Mouse (Mus musculus) hindbrain, embryonic 15.5 days (tissue): ENCODE results near the gene Itgb6. TPM values are rescaled to one million over a fixed set of nuclear protein-coding genes. Genes with fewer than 3 reads are reported as not detected.

ENCODE experiments used
- ATAC-seq: fragments of 200-750 bp; cut with Nextera tagmentation; 2 replicates; pipeline ENCODE4 v1.8.0; 2017; ENCODE audit warnings: low read depth, moderate number of reproducible peaks, moderate TSS enrichment; ENCODE audit not compliant: low FRiP score
- H3K27ac ChIP-seq: fragments of 300-500 bp; sonication (generic); replicated peaks from 2 replicates; pipeline ENCODE4 v1.5.1; 2015; ENCODE audit warnings: mild to moderate bottlenecking, inconsistent platforms
- H3K27me3 ChIP-seq: fragments of 300-500 bp; sonication (generic); 2 replicates; pipeline ENCODE4 v1.6.1; 2015; ENCODE audit warnings: control low read depth, inconsistent platforms
- H3K36me3 ChIP-seq: fragments of 300-500 bp; sonication (generic); 2 replicates; pipeline ENCODE4 v1.6.1; 2015; ENCODE audit warnings: control low read depth, inconsistent platforms
- H3K4me1 ChIP-seq: fragments of 300-500 bp; sonication (generic); replicated peaks from 2 replicates; pipeline ENCODE4 v1.6.1; 2015; ENCODE audit warnings: control low read depth, inconsistent platforms
- H3K4me2 ChIP-seq: fragments of 300-500 bp; sonication (generic); 2 replicates; pipeline ENCODE4 v1.6.1; 2015; ENCODE audit warnings: moderate library complexity, mild to moderate bottlenecking, inconsistent platforms
- H3K4me3 ChIP-seq: fragments of 300-500 bp; sonication (generic); 2 replicates; pipeline ENCODE4 v1.5.1; 2015; ENCODE audit warnings: mild to moderate bottlenecking, inconsistent platforms
- H3K9ac ChIP-seq: fragments of 300-500 bp; sonication (generic); 2 replicates; pipeline ENCODE4 v1.6.1; 2015; ENCODE audit warnings: inconsistent platforms
- H3K9me3 ChIP-seq: fragments of 300-500 bp; sonication (generic); 2 replicates; pipeline ENCODE4 v1.6.1; 2016; ENCODE audit warnings: control low read depth, inconsistent platforms
- WGBS: fragments of 180-500 bp; shearing (Covaris S2); methylation state at CpG from one replicate; pipeline ENCODE4 v1.1.7; 2015; 5-methylcytosine and 5-hydroxymethylcytosine counted together
- polyA plus RNA-seq: library from polyadenylated mRNA; unstranded; fragments of >200 nt; fragmentation: Nextera tagmentation; extraction: Ambion mirVana; gene quantifications from 2 replicates; pipeline ENCODE4 v1.2.1, GENCODE M21; 2015

Itgb6 gene
- polyA plus RNA-seq, 1 experiment from 2014 or later: not detected

GRCm38 (mm10) chr2:60636038-60636437, 86.4 kb downstream of the Itgb6 start:
- no peaks in the 10 kb centered on the region for H3K36me3 ChIP-seq
- H3K4me3 ChIP-seq: no peak overlapping the region
- no peak overlapping the region for H3K9ac ChIP-seq
- no peak overlapping the region for H3K27ac ChIP-seq
- peaks cover 12% of the 10 kb centered on the region for H3K4me1 ChIP-seq
- no peak for ATAC-seq
- 70% methylated on average over 6 of the region's 6 CpGs for WGBS
- H3K4me2 ChIP-seq: no peak overlapping the region
- no peaks in the 10 kb centered on the region for H3K27me3 ChIP-seq
- no peaks in the 10 kb centered on the region for H3K9me3 ChIP-seq

GRCm38 (mm10) chr2:60632791-60633190, 89.7 kb downstream of the Itgb6 start:
- Histone ChIP-seq H3K4me2 (no peak overlapping the region), H3K27ac (no peak overlapping the region), H3K27me3 (no peaks in the 10 kb centered on the region), H3K4me1 (peaks cover 12% of the 10 kb centered on the region), H3K36me3 (no peaks in the 10 kb centered on the region), H3K4me3 (no peak overlapping the region), H3K9me3 (no peaks in the 10 kb centered on the region), H3K9ac (no peak overlapping the region)
- WGBS: 84% methylated on average over 2 of the region's 2 CpGs
- no peak for ATAC-seq

- Histone ChIP-seq H3K4me3 (no peak overlapping the region), H3K27ac (no peak overlapping the region), H3K4me2 (no peak overlapping the region), H3K36me3 (no peaks in the 10 kb centered on the region), H3K4me1 (no peaks in the 10 kb centered on the region), H3K9me3 (no peaks in the 10 kb centered on the region), H3K9ac (no peak overlapping the region), H3K27me3 (no peaks in the 10 kb centered on the region)
- 61% methylated on average over 2 of the region's 2 CpGs for WGBS
- no peak for ATAC-seq
Observed at GRCm38 (mm10) chr2:60630304-60630703, 92.1 kb downstream of the Itgb6 start.

- 87% methylated on average over 4 of the region's 4 CpGs for WGBS
Observed at GRCm38 (mm10) chr2:60627952-60628351, 94.5 kb downstream of the Itgb6 start.

GRCm38 (mm10) chr2:60627515-60627914, 94.9 kb downstream of the Itgb6 start:
- Histone ChIP-seq H3K27me3 (no peaks in the 10 kb centered on the region), H3K27ac (no peak overlapping the region), H3K36me3 (no peaks in the 10 kb centered on the region), H3K9me3 (no peaks in the 10 kb centered on the region), H3K4me3 (no peak overlapping the region), H3K4me2 (no peak overlapping the region), H3K4me1 (no peaks in the 10 kb centered on the region), H3K9ac (no peak overlapping the region)
- ATAC-seq: no peak
- WGBS: 80% methylated on average over 10 of the region's 10 CpGs

More at GRCm38 (mm10) chr2:60627952-60628351, 94.5 kb downstream of the Itgb6 start:
- no peak for ATAC-seq
- Histone ChIP-seq H3K9ac (no peak overlapping the region), H3K27me3 (no peaks in the 10 kb centered on the region), H3K4me1 (no peaks in the 10 kb centered on the region), H3K36me3 (no peaks in the 10 kb centered on the region), H3K9me3 (no peaks in the 10 kb centered on the region), H3K4me3 (no peak overlapping the region), H3K4me2 (no peak overlapping the region), H3K27ac (no peak overlapping the region)

GRCm38 (mm10) chr2:60625766-60626165, 96.7 kb downstream of the Itgb6 start:
- 52% methylated on average over 2 of the region's 2 CpGs for WGBS
- Histone ChIP-seq H3K9ac (no peak overlapping the region), H3K4me2 (no peak overlapping the region), H3K36me3 (no peaks in the 10 kb centered on the region), H3K4me3 (no peak overlapping the region), H3K27me3 (no peaks in the 10 kb centered on the region), H3K27ac (no peak overlapping the region), H3K4me1 (no peaks in the 10 kb centered on the region), H3K9me3 (no peaks in the 10 kb centered on the region)
- ATAC-seq: no peak

GRCm38 (mm10) chr2:60622161-60622560, 100.3 kb downstream of the Itgb6 start:
- Histone ChIP-seq H3K4me3 (no peak overlapping the region), H3K4me2 (no peak overlapping the region), H3K4me1 (no peaks in the 10 kb centered on the region), H3K27ac (no peak overlapping the region), H3K9me3 (no peaks in the 10 kb centered on the region), H3K9ac (no peak overlapping the region), H3K27me3 (no peaks in the 10 kb centered on the region), H3K36me3 (no peaks in the 10 kb centered on the region)
- no peak for ATAC-seq
- WGBS: 85% methylated on average over 7 of the region's 7 CpGs

- no peaks in the 10 kb centered on the region for H3K36me3 ChIP-seq
- H3K27me3 ChIP-seq: no peaks in the 10 kb centered on the region
- H3K27ac ChIP-seq: no peak overlapping the region
- H3K4me1 ChIP-seq: no peaks in the 10 kb centered on the region
- ATAC-seq: no peak
- H3K4me2 ChIP-seq: no peak overlapping the region
- no peaks in the 10 kb centered on the region for H3K9me3 ChIP-seq
- H3K4me3 ChIP-seq: no peak overlapping the region
- H3K9ac ChIP-seq: no peak overlapping the region
- 97% methylated on average over 7 of the region's 7 CpGs for WGBS
Observed at GRCm38 (mm10) chr2:60614758-60615157, 107.7 kb downstream of the Itgb6 start.

GRCm38 (mm10) chr2:60613857-60614228, 108.6 kb downstream of the Itgb6 start:
- WGBS: 73% methylated on average over 3 of the region's 3 CpGs
- Histone ChIP-seq H3K36me3 (no peaks in the 10 kb centered on the region), H3K9ac (no peak overlapping the region), H3K4me2 (no peak overlapping the region), H3K4me3 (no peak overlapping the region), H3K27me3 (no peaks in the 10 kb centered on the region), H3K9me3 (no peaks in the 10 kb centered on the region), H3K27ac (no peak overlapping the region), H3K4me1 (no peaks in the 10 kb centered on the region)
- ATAC-seq: no peak

GRCm38 (mm10) chr2:60612906-60613856, 109.3 kb downstream of the Itgb6 start:
- H3K9ac ChIP-seq: no peak overlapping the region
- no peak for ATAC-seq
- 70% methylated on average over 15 of the region's 15 CpGs for WGBS

GRCm38 (mm10) chr2:60611622-60612021, 110.8 kb downstream of the Itgb6 start:
- Histone ChIP-seq H3K9me3 (no peaks in the 10 kb centered on the region), H3K9ac (no peak overlapping the region), H3K4me2 (no peak overlapping the region), H3K4me1 (no peaks in the 10 kb centered on the region), H3K27ac (no peak overlapping the region), H3K27me3 (no peaks in the 10 kb centered on the region), H3K4me3 (no peak overlapping the region), H3K36me3 (no peaks in the 10 kb centered on the region)
- WGBS: 34% methylated on average over 3 of the region's 3 CpGs
- ATAC-seq: no peak

More at GRCm38 (mm10) chr2:60612906-60613856, 109.3 kb downstream of the Itgb6 start:
- no peaks in the 10 kb centered on the region for H3K4me1 ChIP-seq
- H3K4me3 ChIP-seq: no peak overlapping the region
- H3K4me2 ChIP-seq: no peak overlapping the region
- H3K36me3 ChIP-seq: no peaks in the 10 kb centered on the region
- no peaks in the 10 kb centered on the region for H3K27me3 ChIP-seq
- H3K27ac ChIP-seq: no peak overlapping the region
- H3K9me3 ChIP-seq: no peaks in the 10 kb centered on the region

- Histone ChIP-seq H3K4me3 (no peak overlapping the region), H3K4me2 (no peak overlapping the region), H3K9me3 (no peaks in the 10 kb centered on the region), H3K27ac (no peak overlapping the region), H3K27me3 (no peaks in the 10 kb centered on the region), H3K4me1 (no peaks in the 10 kb centered on the region), H3K9ac (no peak overlapping the region), H3K36me3 (no peaks in the 10 kb centered on the region)
- 89% methylated on average over 8 of the region's 8 CpGs for WGBS
- ATAC-seq: no peak
Observed at GRCm38 (mm10) chr2:60609436-60610199, 112.8 kb downstream of the Itgb6 start.
